Mouse (Mus musculus) cerebellum, adult 8-10 months (tissue): ENCODE data around the gene Hvcn1.

Source experiments
- DNase-seq: peaks from one replicate; pipeline ENCODE4 v3.0.0; 2022

Gene Hvcn1

GRCm38 (mm10) chr5:122268858-122269604 is 62.4 kb downstream of the Hvcn1 start:
- DNase-seq, result no peak

DNA sequence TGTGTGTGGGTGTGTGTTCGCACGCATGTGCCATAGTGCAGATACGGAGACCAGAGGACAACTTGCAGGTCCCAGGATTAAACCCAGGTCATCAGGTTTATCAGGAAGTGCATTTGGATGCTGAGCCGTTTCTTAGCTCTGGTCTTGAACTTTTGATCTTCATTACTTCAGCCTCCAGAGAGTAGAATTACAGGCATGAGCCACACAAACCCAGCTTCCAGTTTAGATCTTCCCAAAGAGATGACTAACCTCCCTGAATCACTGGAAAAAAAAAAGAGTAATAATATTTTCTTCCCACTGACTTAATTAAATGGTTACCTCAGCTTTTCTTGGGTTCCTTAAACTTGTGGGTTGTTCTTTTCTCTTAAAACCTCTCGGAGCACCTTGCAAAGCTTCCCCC is 66.2 kb downstream of the Hvcn1 start:
- DNase-seq, result no peak

DNA sequence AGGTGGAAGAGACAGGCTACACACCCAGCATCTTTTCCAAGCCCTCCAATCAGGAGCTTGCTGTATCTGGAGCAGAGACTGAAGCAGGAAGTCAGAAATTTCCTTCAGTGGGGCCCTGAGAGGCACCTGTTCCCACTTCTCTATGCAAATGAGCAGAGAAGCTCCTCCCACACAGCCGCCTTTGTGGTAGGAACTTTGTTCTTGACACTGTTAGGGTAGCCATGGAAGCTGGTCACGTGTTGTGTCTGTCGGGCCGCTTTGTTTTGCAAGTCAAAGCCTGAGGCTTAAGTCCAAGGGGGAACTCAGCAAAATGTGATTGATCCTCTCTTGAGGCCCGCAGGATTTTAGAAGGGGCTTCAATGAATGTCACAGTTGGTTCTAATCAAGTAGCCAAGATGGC is 68.2 kb downstream of the Hvcn1 start:
- no peak for DNase-seq

- peak; percentile 58 for DNase-seq
Measured at GRCm38 (mm10) chr5:122278946-122279345, 72.3 kb downstream of the Hvcn1 start.

DNA sequence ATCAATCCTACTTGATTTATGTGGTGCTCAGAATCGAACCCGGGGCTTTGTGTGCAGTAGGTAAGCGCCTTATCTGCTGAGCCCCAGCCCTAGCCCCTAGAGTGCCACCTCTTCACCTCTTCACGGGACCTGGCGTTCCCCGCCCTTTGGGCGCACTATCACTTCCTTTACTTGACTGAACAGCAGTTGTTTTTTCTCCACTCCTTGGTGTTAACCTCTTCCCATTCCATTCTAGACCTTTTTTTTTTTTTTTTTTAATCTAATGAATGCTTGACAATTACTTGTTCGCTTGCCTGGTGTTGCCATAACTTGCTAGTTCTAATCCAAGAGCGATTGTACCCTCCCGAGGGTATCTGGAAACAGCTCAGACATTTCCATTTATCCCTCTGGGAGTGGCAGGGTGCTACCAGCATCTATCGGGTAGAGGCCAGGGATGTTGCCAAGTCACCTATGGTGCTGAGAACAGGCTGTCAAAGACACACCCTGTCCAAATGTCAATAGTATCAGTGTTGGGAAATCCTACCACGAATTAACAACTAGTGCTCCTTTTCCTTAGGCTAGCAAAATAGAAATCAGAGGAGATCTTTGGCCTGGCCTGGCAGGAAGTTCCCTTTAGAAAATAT is 73.3 kb downstream of the Hvcn1 start:
- no peak for DNase-seq

- no peak for DNase-seq
Measured at GRCm38 (mm10) chr5:122280422-122280826, 73.8 kb downstream of the Hvcn1 start.

GRCm38 (mm10) chr5:122280827-122281462 is 74.3 kb downstream of the Hvcn1 start:
- DNase-seq, result no peak

DNA sequence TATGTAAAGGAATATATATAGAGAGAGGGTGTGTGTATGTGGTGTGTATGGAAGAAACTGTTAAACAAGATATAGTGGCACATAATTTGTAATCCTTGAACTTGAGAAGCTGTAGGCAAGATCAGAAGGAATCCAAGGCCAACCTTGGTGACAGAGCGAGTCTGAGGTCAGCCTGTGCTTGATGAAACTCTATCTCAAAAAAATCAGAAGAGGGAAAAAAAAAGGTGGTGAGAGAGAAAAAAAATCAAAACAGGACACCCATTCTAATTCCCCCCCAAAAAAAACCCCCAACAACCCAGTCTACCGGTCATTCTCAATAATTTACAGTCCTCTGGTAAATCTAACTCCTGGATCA is 77.2 kb downstream of the Hvcn1 start:
- no peak for DNase-seq

- peak; percentile 85 for DNase-seq
Measured at GRCm38 (mm10) chr5:122284183-122285028, 77.8 kb downstream of the Hvcn1 start, which contains the start of gene Pptc7. Pptc7 (plus strand) TSS chr5:122284365.

DNA sequence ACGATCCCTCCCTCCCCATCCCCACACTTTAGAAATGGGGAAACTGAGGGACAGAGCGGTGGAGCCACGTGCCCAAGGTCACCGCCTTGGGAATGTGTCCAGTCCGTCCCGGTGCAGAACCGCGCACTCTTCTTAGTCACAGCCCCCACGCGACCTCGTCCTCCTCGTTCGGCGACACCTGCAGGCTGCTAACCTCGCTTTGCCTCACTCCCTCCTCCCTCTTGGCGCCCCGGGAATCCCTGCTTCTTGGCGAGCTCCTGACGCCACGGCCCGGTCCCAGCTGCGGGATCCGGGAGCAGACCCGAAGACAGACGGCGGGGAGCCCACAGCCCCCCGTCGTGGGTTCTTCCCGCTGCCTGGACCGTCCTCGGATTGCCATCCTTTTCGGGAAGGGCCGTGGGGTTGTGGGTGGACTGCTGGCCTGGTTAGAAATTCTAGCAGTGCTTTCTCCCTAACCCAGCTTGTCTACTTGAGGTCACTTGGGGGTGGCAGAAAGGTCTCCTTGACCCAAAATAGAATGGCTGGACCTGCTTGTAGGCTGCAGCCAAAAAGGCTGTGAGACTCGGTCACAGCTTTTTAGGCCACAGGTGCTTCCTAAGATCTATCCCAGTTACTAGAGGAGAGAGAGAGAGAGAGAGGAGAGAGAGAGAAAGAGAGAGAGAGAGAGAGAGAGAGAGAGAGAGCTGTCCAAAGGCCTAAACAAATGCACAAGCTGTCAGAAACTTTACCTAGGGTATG is 78.6 kb downstream of the Hvcn1 start:
- peak; percentile 64 for DNase-seq

DNA sequence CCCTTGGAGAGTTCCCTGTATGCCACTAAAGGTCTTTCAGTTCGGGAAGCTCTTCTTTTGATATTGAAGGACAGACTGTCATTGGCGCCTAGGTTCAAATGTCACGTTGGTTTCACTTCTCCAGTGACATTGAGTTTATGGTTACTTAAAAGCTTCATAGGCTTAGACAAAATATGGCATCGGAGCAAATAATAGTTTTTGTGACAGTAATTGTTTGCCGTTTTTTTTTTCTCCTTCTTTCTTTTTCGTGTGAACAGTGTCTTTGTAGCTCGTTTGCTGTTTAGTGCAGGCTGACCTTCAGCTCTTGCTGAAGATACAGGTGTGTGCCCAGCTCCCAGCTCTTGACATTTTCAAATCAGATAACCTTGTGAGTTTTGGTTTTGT is 79.2 kb downstream of the Hvcn1 start:
- DNase-seq, result no peak

GRCm38 (mm10) chr5:122286191-122286590 is 79.6 kb downstream of the Hvcn1 start:
- no peak for DNase-seq

GRCm38 (mm10) chr5:122287026-122287425 is 80.4 kb downstream of the Hvcn1 start:
- DNase-seq, result no peak

GRCm38 (mm10) chr5:122288147-122288811 is 81.7 kb downstream of the Hvcn1 start:
- no peak for DNase-seq

- no peak for DNase-seq
Measured at GRCm38 (mm10) chr5:122291149-122291548, 84.5 kb downstream of the Hvcn1 start.
